Mouse (Mus musculus) layer of hippocampus, adult 18-20 months (tissue): ENCODE results near the gene Rfx7. TPM values are rescaled to one million over a fixed set of nuclear protein-coding genes. Genes with fewer than 3 reads are reported as not detected.
"Not testable (repeated sequence)": the region's sequence is repeated elsewhere in the genome, so short reads cannot be mapped to it uniquely, and the experiment has no call there.

Experiments used
- DNase-seq, 2 experiments: peaks; one replicate each; pipeline ENCODE4 v3.0.0; 2022; ENCODE audit warnings: low spot score in 2 of 2
- microRNA-seq, 2 experiments: library from miRNA; unstranded; fragments of <30 nt; microRNA quantifications; one replicate each; pipeline ENCODE4 v1.2.0; 2021
- total RNA-seq, 2 experiments: library from RNA; stranded (reverse); gene quantifications; 2 replicates each; pipeline ENCODE4 v1.2.3; 2021

The Rfx7 gene
- total RNA-seq, 2 experiments from 2014 or later, result 21.9 to 23.6 TPM

DNA sequence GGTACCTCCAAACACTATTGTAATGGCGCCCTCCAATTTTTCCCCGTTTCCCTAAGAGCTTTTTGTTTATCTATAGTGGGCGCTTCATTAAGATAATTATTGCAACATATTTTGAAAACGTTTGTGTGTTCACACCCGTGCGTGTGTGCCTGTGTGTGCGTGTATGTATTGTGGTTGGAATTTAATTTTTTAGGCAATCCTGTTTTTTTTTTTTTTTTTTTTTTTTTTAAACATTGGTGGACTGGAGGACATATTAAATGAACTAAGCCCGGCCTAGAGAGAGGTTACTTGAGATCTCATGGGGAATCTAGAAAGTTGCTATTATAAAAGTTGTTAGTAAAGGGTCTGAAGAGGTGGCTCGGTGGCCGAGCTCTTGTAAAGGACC is 131.5 kb downstream of the Rfx7 start:
- DNase-seq, result no peak

DNA sequence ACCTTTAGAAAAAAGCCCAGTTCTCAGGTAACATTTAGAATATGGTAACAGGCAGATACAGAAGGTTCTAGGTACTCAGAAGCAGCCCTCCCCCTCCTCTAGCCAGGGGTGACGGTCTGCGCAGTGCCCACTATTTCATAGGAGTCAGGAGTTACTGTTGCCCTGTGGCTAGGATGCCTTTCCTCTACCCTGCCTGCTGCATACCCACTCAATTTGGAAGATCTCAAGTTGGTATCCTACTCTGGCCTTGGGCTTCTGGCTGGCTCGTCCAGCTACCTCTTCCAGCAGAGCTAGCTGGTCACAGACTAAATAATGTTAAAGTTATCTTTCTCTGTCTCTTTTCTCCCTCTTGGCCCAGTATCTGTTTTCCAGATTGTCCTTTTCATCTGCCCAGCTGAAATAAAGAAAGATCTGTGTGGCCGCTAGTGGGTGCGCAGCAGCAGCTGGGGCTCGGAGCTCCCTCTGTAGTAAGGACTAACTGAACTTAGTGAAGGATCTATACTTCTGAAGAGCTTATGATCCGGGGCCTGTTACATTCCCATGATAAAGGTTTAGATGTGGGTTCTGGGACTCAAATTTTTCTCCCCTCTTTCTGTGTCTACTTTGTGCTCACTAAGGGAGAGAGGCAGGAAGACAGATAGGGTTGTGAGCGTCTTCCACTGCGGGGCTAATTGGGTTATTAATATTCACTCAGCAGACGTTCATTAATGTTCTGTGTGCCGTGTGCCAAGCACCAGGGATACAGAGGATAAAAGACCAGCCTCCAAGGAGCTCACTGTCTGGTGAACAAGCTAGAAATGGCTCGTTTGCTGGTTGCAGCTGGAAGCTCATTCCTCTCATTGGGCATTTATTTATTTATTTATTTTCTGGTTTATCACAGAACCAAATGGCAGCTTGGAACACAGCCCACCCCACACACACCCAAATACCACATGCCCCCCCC is 132.6 kb downstream of the Rfx7 start:
- peak; percentile 26 to 36 for DNase-seq

DNA sequence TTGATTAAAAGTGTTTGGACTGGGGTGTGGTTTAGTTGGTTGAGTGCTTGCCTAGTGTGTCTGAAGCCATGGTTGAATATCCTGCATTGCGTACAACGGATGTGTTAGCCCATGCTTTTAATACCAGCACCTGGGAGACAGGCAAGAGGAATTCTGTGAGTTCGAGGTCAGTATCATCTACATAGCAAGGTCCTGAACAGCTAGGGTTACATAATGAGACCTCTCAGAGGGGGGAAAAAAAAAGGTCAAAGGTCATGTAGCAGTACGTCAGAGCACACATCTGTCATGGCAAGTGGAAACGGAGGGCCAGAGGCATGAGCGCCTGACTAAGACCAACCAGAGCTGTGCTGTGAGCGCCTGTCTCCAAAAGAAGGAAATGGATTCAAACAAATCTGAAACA is 133.5 kb downstream of the Rfx7 start:
- DNase-seq, result no peak

DNA sequence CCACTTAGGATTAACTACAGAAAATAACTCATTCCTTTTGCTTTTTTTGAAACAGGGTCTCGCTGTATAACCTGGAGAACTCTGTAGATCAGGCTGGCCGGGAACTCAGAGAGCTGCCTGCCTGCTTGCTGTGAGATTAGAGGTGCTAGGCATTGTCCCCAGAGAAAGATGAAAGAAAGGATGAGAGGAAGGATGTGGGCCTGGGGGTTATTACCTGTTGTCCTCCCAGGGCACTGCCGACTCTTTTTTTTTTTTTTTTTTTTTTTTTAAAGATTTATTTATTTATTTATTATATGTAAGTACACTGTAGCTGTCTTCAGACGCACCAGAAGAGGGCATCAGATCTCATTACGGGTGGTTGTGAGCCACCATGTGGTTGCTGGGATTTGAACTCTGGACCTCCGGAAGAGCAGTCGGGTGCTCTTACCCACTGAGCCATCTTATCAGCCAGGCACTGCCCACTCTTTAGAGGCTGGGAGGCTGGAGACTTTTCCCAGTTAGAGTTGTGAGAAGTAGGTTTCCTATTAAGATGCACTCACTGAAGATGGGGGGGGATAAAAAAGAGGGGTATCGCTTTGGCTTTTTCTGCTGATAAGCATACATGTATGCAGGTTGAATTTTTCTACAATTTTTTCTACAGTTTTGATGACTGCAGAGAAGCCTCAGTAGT is 134.4 kb downstream of the Rfx7 start:
- DNase-seq, result not testable (repeated sequence)

DNA sequence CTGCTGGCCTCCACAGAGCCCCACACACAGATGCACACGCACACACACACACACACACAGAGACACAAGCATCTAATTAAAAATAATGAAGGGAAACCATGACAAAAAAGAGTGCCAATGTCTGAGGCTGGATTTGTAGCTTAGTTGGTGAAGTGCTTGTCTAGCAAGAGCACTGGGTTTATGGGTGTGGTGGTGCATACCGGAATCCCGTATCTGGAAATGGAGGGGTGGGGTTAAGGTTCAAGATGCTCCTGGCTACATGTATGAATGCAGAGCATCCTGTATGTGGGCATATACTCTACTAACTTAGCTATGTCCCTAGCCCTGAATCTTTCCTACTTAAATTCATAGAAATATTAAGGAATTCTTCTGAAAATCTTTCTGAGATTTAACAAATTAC is 135.1 kb downstream of the Rfx7 start:
- no peak for DNase-seq

DNA sequence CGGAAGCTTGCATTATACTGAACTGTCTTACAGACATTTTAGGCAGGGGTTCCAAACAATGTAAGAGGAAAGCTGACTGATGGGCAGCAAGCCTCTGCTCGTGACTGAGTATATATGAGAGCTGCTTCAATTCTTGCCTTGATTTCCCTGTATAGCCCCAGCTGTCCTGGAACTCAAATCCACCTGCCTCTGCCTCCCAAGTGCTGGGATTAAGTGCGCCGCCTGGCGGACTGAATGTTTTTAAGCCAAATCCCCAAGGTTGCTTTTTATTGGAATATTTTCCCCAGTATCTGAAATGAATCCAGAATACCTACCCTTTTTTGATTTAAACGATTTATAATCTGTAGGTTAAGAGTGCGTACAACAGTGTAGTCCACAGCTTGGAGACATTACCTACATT is 137.3 kb downstream of the Rfx7 start:
- no peak for DNase-seq

DNA sequence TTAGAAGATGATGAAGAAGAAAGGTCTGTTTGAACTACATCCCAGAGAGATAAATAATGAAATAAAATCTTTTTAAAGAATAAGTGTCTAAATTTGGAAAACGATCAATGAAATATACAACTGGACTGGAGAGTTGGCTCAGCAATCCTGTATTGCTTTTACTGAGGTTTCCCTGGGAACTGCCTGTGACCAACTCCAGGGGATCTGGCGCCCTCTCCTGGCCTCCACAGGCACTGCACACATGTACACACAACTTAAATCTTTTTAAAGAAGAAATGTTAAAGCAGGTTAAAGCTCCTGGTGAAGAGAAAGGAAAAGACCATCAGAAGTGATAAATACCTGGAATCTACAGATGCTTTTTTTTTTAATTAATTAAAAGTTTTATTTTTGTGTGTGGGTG is 140.3 kb downstream of the Rfx7 start:
- peak in 1 of 2 experiments; percentile 88 for DNase-seq

Small RNA genes within 50 kb of the gene (microRNA-seq; reads per million reads assigned to microRNA genes)
- gene Gm28010, result 0 reads per million in 2 experiments

Other genes starting within 250 kb of the Rfx7 start
- gene Mns1, start 94.2 kb upstream of the Rfx7 start, total RNA-seq, result 1 to 10 TPM; 1.8 to 2.2 TPM
- gene Tex9, start 40.0 kb upstream of the Rfx7 start, total RNA-seq, result 1 to 10 TPM; 6.3 to 8.1 TPM
- gene Nedd4, start 130.1 kb downstream of the Rfx7 start, total RNA-seq, result 100 to 1,000 TPM; 283 to 296 TPM